Mouse (Mus musculus): ENCODE measurements around the gene Socs1.

Socs1 gene

DNA sequence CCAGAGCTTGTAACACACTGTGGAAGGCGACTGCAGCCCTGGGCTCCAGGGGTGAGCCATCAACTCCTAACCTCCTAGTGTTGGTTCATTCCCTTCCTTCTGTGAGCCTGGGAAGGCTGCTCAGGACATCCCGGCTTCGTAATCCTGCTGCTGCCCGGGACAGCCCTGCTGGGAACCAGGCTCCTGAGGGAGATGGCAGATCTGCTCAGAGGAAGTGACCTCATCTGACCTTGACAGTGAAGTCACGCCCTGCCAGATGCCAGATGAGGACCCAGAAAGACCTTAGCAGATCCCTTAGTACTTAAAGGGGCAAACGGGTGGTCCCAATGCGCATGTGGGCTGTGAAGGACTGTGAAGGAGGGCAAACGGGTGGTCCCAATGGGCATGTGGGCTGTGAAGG, 24.2 kb downstream of the Socs1 start:
- no peak for DNase-seq

GRCm38 (mm10) chr16:10756168-10756567, 29.2 kb downstream of the Socs1 start:
- no peak for DNase-seq

- DNase-seq, result no peak
Measured at GRCm38 (mm10) chr16:10754521-10755296, 30.6 kb downstream of the Socs1 start.

- no peak for DNase-seq
Measured at GRCm38 (mm10) chr16:10749824-10750223, 35.5 kb downstream of the Socs1 start.

DNA sequence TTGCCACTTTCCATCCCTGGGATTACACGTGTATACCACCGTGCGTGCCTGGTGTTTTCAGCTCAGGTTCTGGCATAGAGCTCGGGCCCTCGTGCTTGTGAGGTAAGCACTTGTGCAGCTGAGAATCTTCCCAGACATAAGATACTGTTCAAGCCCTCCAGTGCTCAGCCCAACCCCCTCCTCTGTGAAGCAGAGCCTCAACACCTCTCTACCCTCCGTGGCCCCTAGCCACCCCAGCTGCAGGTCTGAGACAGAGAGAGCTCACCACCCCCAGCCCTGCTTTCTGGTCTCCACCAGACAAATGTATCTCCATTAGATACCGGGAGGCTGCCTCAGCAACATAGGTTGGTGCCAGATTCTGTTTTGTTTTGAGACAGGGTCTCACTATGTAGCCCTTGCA, 36.1 kb downstream of the Socs1 start:
- DNase-seq, result peak in 1 of 2 experiments; percentile 35

DNA sequence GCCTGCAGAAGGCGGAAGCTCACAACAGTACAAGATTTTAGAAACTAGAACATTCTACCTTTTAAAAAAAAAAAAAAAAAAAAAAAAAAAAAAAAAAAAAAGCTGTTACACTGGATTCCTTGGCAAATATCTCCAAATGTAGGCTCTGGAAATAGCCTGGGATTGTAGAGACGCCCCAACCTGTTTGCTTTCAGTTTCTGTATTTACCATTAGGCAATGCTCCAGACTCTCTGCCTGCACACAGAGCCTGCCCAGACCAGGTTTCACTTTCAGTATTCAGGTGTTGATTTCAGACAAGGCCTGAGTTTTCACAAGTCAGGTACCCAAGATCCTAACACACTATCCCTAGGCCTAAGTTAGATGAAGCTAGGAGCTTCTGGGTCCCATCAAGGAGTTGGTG, 44.3 kb downstream of the Socs1 start:
- no peak for DNase-seq

- DNase-seq, result no peak
Measured at GRCm38 (mm10) chr16:10739854-10740398, 45.4 kb downstream of the Socs1 start.

GRCm38 (mm10) chr16:10738866-10739265, 46.5 kb downstream of the Socs1 start:
- DNase-seq, result no peak

GRCm38 (mm10) chr16:10737571-10737970, 47.8 kb downstream of the Socs1 start:
- no peak for DNase-seq

DNA sequence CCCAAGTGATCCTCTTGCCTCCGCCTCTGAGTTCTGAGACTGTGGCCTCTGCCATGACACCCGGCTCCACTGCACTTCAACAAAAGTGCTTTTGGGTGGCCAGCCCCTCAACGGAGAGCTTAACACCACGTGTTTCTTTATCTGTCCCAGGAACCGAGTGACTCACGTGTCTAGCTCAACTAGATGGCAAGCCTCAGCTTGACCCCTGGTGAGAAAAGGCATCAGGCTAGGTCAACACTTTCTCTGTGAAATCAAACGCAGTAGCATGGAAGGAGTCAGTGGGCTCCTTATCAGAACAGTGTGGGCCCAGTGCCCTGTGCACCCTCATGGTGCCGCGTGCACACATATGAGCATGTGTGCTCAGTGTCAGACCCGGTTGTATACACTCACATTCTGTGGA, 49.0 kb downstream of the Socs1 start:
- no peak for DNase-seq

DNA sequence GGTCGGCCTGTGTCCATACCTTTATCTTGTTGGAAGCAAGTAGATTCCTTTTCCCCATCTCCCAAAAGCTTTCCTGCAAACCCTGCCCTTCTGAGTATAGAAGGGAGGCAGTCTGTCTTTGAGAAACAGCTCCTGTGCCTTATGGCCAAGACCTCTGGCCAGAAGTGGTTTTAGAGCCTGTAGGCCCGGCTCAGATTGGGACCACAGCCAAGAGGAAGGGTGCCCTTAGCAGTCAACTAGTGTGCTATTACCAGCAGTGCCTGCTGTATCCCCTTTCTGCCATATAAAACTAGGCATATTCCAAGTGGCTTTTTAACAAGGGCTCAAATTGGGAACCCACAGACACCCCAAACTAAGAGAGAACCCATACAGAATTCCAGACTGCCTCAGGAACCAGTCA, 49.6 kb downstream of the Socs1 start:
- no peak for DNase-seq

DNA sequence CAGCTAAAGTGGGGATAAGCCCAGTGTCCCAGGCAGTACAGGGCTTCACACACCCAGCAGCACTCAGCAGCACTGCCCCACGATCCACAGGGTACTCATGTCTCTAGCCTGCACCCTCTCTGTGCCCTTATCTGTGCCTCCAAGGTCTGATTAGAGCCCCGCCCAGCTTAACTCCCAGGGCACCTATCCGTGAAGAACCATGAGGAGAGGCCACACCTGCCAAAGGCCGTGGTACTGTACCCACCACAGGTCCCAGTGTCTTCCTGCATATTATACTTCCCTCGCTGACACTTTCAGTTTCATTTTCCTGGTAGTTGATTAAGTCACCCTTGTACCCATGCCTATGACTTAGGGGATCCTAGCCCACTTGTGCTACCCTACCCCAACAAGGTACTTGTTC, 52.9 kb downstream of the Socs1 start:
- DNase-seq, result no peak

Measured in thymus, adult 18-20 months (tissue).